Mouse (Mus musculus): ENCODE measurements around the gene Bloc1s4. TPM values are rescaled to one million over a fixed set of nuclear protein-coding genes. Genes with fewer than 3 reads are reported as not detected.

The Bloc1s4 gene
- total RNA-seq, 2 experiments from 2014 or later: 16.0 to 21.3 TPM

GRCm38 (mm10) chr5:36722415-36722856 is 26.0 kb downstream of the Bloc1s4 start:
- intact Hi-C loops (cut with DNase I): no loop called here
- DNase-seq (ENCODE audit: low spot score in 2 of 2): peak in 1 of 2 experiments; percentile 22

- DNase-seq (ENCODE audit: low spot score in 2 of 2): peak in 1 of 2 experiments; percentile 76
- intact Hi-C loops (cut with DNase I): no loop called here
These were observed 27.6 kb downstream of the Bloc1s4 start for GRCm38 (mm10) chr5:36720710-36721375.

GRCm38 (mm10) chr5:36720219-36720618 is 28.2 kb downstream of the Bloc1s4 start:
- no peak for DNase-seq (ENCODE audit: low spot score in 2 of 2)
- intact Hi-C loops (cut with DNase I): no loop called here

GRCm38 (mm10) chr5:36719601-36720000 is 28.8 kb downstream of the Bloc1s4 start:
- no peak for DNase-seq (ENCODE audit: low spot score in 2 of 2)
- intact Hi-C loops (cut with DNase I): no loop called here

- DNase-seq (ENCODE audit: low spot score in 2 of 2): peak in 1 of 2 experiments; percentile 53
- intact Hi-C loops (cut with DNase I): no loop called here
These were observed 29.3 kb downstream of the Bloc1s4 start for GRCm38 (mm10) chr5:36719135-36719534.

GRCm38 (mm10) chr5:36717889-36718288 is 30.6 kb downstream of the Bloc1s4 start:
- no peak for DNase-seq (ENCODE audit: low spot score in 2 of 2)
- intact Hi-C loops (cut with DNase I): no loop called here

- intact Hi-C loops (cut with DNase I): no loop called here
- DNase-seq (ENCODE audit: low spot score in 2 of 2): no peak
These were observed 31.6 kb downstream of the Bloc1s4 start for GRCm38 (mm10) chr5:36716816-36717215.

- DNase-seq (ENCODE audit: low spot score in 2 of 2): no peak
- intact Hi-C loops (cut with DNase I): no loop called here
These were observed 33.6 kb downstream of the Bloc1s4 start for GRCm38 (mm10) chr5:36714832-36715231.

GRCm38 (mm10) chr5:36713693-36714092 is 34.8 kb downstream of the Bloc1s4 start:
- no peak for DNase-seq (ENCODE audit: low spot score in 2 of 2)
- intact Hi-C loops (cut with DNase I): no loop called here

- DNase-seq (ENCODE audit: low spot score in 2 of 2): peak in 1 of 2 experiments; percentile 53
- intact Hi-C loops (cut with DNase I): no loop called here
These were observed 35.6 kb downstream of the Bloc1s4 start for GRCm38 (mm10) chr5:36712553-36713534.

- intact Hi-C loops (cut with DNase I): no loop called here
These were observed 36.6 kb downstream of the Bloc1s4 start for GRCm38 (mm10) chr5:36711863-36712262.

GRCm38 (mm10) chr5:36705792-36706191 is 42.7 kb downstream of the Bloc1s4 start:
- no peak for DNase-seq (ENCODE audit: low spot score in 2 of 2)
- intact Hi-C loops (cut with DNase I): no loop called here

More at GRCm38 (mm10) chr5:36711863-36712262, 36.6 kb downstream of the Bloc1s4 start:
- no peak for DNase-seq (ENCODE audit: low spot score in 2 of 2)

- DNase-seq (ENCODE audit: low spot score in 2 of 2): no peak
- intact Hi-C loops (cut with DNase I): no loop called here
These were observed 43.1 kb downstream of the Bloc1s4 start for GRCm38 (mm10) chr5:36705390-36705789.

- intact Hi-C loops (cut with DNase I): no loop called here
- no peak for DNase-seq (ENCODE audit: low spot score in 2 of 2)
These were observed 43.8 kb downstream of the Bloc1s4 start for GRCm38 (mm10) chr5:36704684-36705083.

- no peak for DNase-seq (ENCODE audit: low spot score in 2 of 2)
- intact Hi-C loops (cut with DNase I): no loop called here
These were observed 47.4 kb downstream of the Bloc1s4 start for GRCm38 (mm10) chr5:36700939-36701620.

GRCm38 (mm10) chr5:36698689-36699088 is 49.8 kb downstream of the Bloc1s4 start:
- intact Hi-C loops (cut with DNase I): no loop called here
- DNase-seq (ENCODE audit: low spot score in 2 of 2): no peak

- intact Hi-C loops (cut with DNase I): no loop called here
- no peak for DNase-seq (ENCODE audit: low spot score in 2 of 2)
These were observed 50.3 kb downstream of the Bloc1s4 start for GRCm38 (mm10) chr5:36698067-36698670.

Data from left cerebral cortex, postnatal 25 days (tissue).